Mouse (Mus musculus) brain, embryonic 14.5 days (tissue): ENCODE results near the gene Med23.

Experiments
- CTCF ChIP-seq: fragments of 200-500 bp; IDR thresholded peaks from 2 replicates; pipeline ENCODE4 v1.5.1; 2012; ENCODE audit warnings: inconsistent platforms, mild to moderate bottlenecking, moderate library complexity, borderline replicate concordance; ENCODE audit not compliant: insufficient read depth, insufficient read length; ENCODE audit errors: extremely low read depth
- POLR2A ChIP-seq: fragments of 200-500 bp; IDR thresholded peaks from 2 replicates; pipeline ENCODE4 v1.6.1; 2012; ENCODE audit warnings: mild to moderate bottlenecking, inconsistent platforms, borderline replicate concordance; ENCODE audit not compliant: poor library complexity, insufficient read depth, insufficient read length, severe bottlenecking; ENCODE audit errors: extremely low read depth

- TF ChIP-seq POLR2A = no peak
- TF ChIP-seq CTCF = no peak
These were observed 41.6 kb upstream of the Med23 start for GRCm38 (mm10) chr10:24828136-24828535.
